Mouse (Mus musculus) neural tube, embryonic 13.5 days (tissue): ENCODE measurements around the gene Kiss1r. TPM values are rescaled to one million over a fixed set of nuclear protein-coding genes. Genes with fewer than 3 reads are reported as not detected.
A peak's percentile ranks its signal among the peaks of the same experiment; 100 is the strongest.

Experiments used
- ATAC-seq: fragments of 200-750 bp; cut with Nextera tagmentation; 2 replicates; pipeline ENCODE4 v1.8.0; 2017; ENCODE audit warnings: low read depth, mild to moderate bottlenecking, moderate TSS enrichment, moderate library complexity
- H3K27ac ChIP-seq: fragments of 300-500 bp; sonication (generic); replicated peaks from 2 replicates; pipeline ENCODE4 v1.5.1; 2015; ENCODE audit warnings: moderate library complexity, mild to moderate bottlenecking, inconsistent platforms
- H3K27me3 ChIP-seq: fragments of 300-500 bp; sonication (generic); 2 replicates; pipeline ENCODE4 v1.6.1; 2015; ENCODE audit warnings: mild to moderate bottlenecking, inconsistent platforms
- H3K36me3 ChIP-seq: fragments of 300-500 bp; sonication (generic); 2 replicates; pipeline ENCODE4 v1.6.1; 2015; ENCODE audit warnings: mild to moderate bottlenecking, inconsistent platforms
- H3K4me1 ChIP-seq: fragments of 300-500 bp; sonication (generic); replicated peaks from 2 replicates; pipeline ENCODE4 v1.6.1; 2015; ENCODE audit warnings: inconsistent platforms
- H3K4me2 ChIP-seq: fragments of 300-500 bp; sonication (generic); 2 replicates; pipeline ENCODE4 v1.6.1; 2015; ENCODE audit warnings: inconsistent platforms, mild to moderate bottlenecking, moderate library complexity
- H3K4me3 ChIP-seq: fragments of 300-500 bp; sonication (generic); 2 replicates; pipeline ENCODE4 v1.5.1; 2015; ENCODE audit warnings: mild to moderate bottlenecking, inconsistent platforms
- H3K9ac ChIP-seq: fragments of 300-500 bp; sonication (generic); 2 replicates; pipeline ENCODE4 v1.6.1; 2015; ENCODE audit warnings: moderate library complexity, mild to moderate bottlenecking, inconsistent platforms
- H3K9me3 ChIP-seq: fragments of 300-500 bp; sonication (generic); 2 replicates; pipeline ENCODE4 v1.6.1; 2016; ENCODE audit warnings: inconsistent platforms
- WGBS: fragments of 180-500 bp; shearing (Covaris S2); methylation state at CpG from one replicate; pipeline ENCODE4 v1.1.7; 2015; 5-methylcytosine and 5-hydroxymethylcytosine counted together
- polyA plus RNA-seq: library from polyadenylated mRNA; unstranded; fragments of >200 nt; fragmentation: Nextera tagmentation; extraction: Ambion mirVana; gene quantifications from 2 replicates; pipeline ENCODE4 v1.2.1, GENCODE M21; 2015

Gene Kiss1r
- polyA plus RNA-seq, 1 experiment from 2014 or later = 2.1 TPM

GRCm38 (mm10) chr10:79969124-79969568 lies 52.4 kb downstream of the Kiss1r start:
- Histone ChIP-seq H3K27me3 (peaks cover 53% of the 10 kb centered on the region), H3K9me3 (no peaks in the 10 kb centered on the region), H3K9ac (no peak overlapping the region), H3K27ac (no peak overlapping the region), H3K36me3 (peaks cover 50% of the 10 kb centered on the region), H3K4me2 (no peak overlapping the region), H3K4me1 (peaks cover 9% of the 10 kb centered on the region), H3K4me3 (no peak overlapping the region)
- 20% methylated on average over 3 of the region's 3 CpGs for WGBS
- no peak for ATAC-seq

- Histone ChIP-seq H3K9ac (peak within 1 kb of the TSS; percentile 58), H3K4me1 (peaks cover 9% of the 10 kb centered on the region), H3K4me3 (peak within 1 kb of the TSS; percentile 31), H3K4me2 (peak within 1 kb of the TSS; percentile 57), H3K36me3 (peaks cover 50% of the 10 kb centered on the region), H3K27me3 (peaks cover 53% of the 10 kb centered on the region), H3K27ac (no peak within 1 kb of the TSS), H3K9me3 (no peaks in the 10 kb centered on the region)
- 11% methylated on average over 34 of the region's 47 CpGs for WGBS
- ATAC-seq = no peak
Observed at GRCm38 (mm10) chr10:79970415-79971182, 53.8 kb downstream of the Kiss1r start, which contains the start of gene Grin3b. Grin3b (plus strand) TSS chr10:79970715.

- Histone ChIP-seq H3K36me3 (peaks cover 50% of the 10 kb centered on the region), H3K27me3 (peaks cover 53% of the 10 kb centered on the region)
- ATAC-seq = no peak
Observed at GRCm38 (mm10) chr10:79971183-79971497, 54.4 kb downstream of the Kiss1r start.

More at GRCm38 (mm10) chr10:79971183-79971497, 54.4 kb downstream of the Kiss1r start:
- peak overlapping the region; percentile 57 for H3K4me2 ChIP-seq
- peaks cover 9% of the 10 kb centered on the region for H3K4me1 ChIP-seq
- peak overlapping the region; percentile 31 for H3K4me3 ChIP-seq
- no peak overlapping the region for H3K27ac ChIP-seq
- H3K9ac ChIP-seq = peak overlapping the region; percentile 58
- WGBS = 3% methylated on average over 21 of the region's 21 CpGs
- no peaks in the 10 kb centered on the region for H3K9me3 ChIP-seq

Other genes starting within 250 kb of the Kiss1r start
- 82.3 and 90.2 TPM in 2 replicates for gene Tpgs1, start 247.6 kb upstream of the Kiss1r start, polyA plus RNA-seq
- 98.3 and 98.7 TPM in 2 replicates for gene Cdc34, start 234.8 kb upstream of the Kiss1r start, polyA plus RNA-seq
- gene Gzmm, start 228.0 kb upstream of the Kiss1r start, polyA plus RNA-seq = 0.69 and 1.5 TPM in 2 replicates
- gene Bsg, start 212.5 kb upstream of the Kiss1r start, polyA plus RNA-seq = 750 and 762 TPM in 2 replicates
- gene Hcn2, start 200.3 kb upstream of the Kiss1r start, polyA plus RNA-seq = 0.78 and 0.83 TPM in 2 replicates
- 40.7 and 41.2 TPM in 2 replicates for gene Polrmt, start 170.4 kb upstream of the Kiss1r start, polyA plus RNA-seq
- 1.7 and 2.7 TPM in 2 replicates for gene Fgf22, start 161.9 kb upstream of the Kiss1r start, polyA plus RNA-seq
- 96.2 and 98.5 TPM in 2 replicates for gene Rnf126, start 150.0 kb upstream of the Kiss1r start, polyA plus RNA-seq
- gene Fstl3, start 139.7 kb upstream of the Kiss1r start, polyA plus RNA-seq = 1.9 and 2.8 TPM in 2 replicates
- 0.07 and 0.69 TPM in 2 replicates for gene Prss57, start 126.0 kb upstream of the Kiss1r start, polyA plus RNA-seq
- 214 and 231 TPM in 2 replicates for gene Palm, start 123.4 kb upstream of the Kiss1r start, polyA plus RNA-seq
- 2.1 and 2.5 TPM in 2 replicates for gene Misp, start 96.0 kb upstream of the Kiss1r start, polyA plus RNA-seq
- gene Ptbp1, start 62.5 kb upstream of the Kiss1r start, polyA plus RNA-seq = 87.9 and 114 TPM in 2 replicates
- 14.3 and 14.7 TPM in 2 replicates for gene Prtn3, start 42.5 kb upstream of the Kiss1r start, polyA plus RNA-seq
- 343 and 361 TPM in 2 replicates for gene Plppr3, start 42.3 kb upstream of the Kiss1r start, polyA plus RNA-seq
- gene Elane, start 30.7 kb upstream of the Kiss1r start, polyA plus RNA-seq = 0.67 TPM in 1 of 2 replicates, not detected in the other
- gene Cfd, start 26.1 kb upstream of the Kiss1r start, polyA plus RNA-seq = not detected in 2 replicates
- 47.4 and 49.0 TPM in 2 replicates for gene Med16, start 8.0 kb upstream of the Kiss1r start, polyA plus RNA-seq
- gene Gm26602, start 6.1 kb upstream of the Kiss1r start, polyA plus RNA-seq = 40.5 and 48.8 TPM in 2 replicates
- gene R3hdm4, start 4.2 kb downstream of the Kiss1r start, polyA plus RNA-seq = 237 and 249 TPM in 2 replicates
- gene Arid3a, start 10.1 kb downstream of the Kiss1r start, polyA plus RNA-seq = 3.4 and 5.4 TPM in 2 replicates
- gene Wdr18, start 43.2 kb downstream of the Kiss1r start, polyA plus RNA-seq = 67.0 and 85.7 TPM in 2 replicates
- gene Grin3b, start 53.7 kb downstream of the Kiss1r start, polyA plus RNA-seq = 0.58 and 0.61 TPM in 2 replicates
- gene Tmem259, start 67.4 kb downstream of the Kiss1r start, polyA plus RNA-seq = 21.0 and 21.4 TPM in 2 replicates
- 55.6 and 56.2 TPM in 2 replicates for gene Cnn2, start 71.6 kb downstream of the Kiss1r start, polyA plus RNA-seq
- 7.7 and 8.1 TPM in 2 replicates for gene Abca7, start 79.5 kb downstream of the Kiss1r start, polyA plus RNA-seq
- 2.4 and 2.9 TPM in 2 replicates for gene Arhgap45, start 99.7 kb downstream of the Kiss1r start, polyA plus RNA-seq
- gene Polr2e, start 122.8 kb downstream of the Kiss1r start, polyA plus RNA-seq = 141 and 153 TPM in 2 replicates
- 505 and 556 TPM in 2 replicates for gene Gpx4, start 130.2 kb downstream of the Kiss1r start, polyA plus RNA-seq
- gene Sbno2, start 188.6 kb downstream of the Kiss1r start, polyA plus RNA-seq = 12.9 and 13.0 TPM in 2 replicates
- gene Stk11, start 198.8 kb downstream of the Kiss1r start, polyA plus RNA-seq = 13.3 and 16.8 TPM in 2 replicates
- gene Atp5d, start 221.7 kb downstream of the Kiss1r start, polyA plus RNA-seq = 467 and 481 TPM in 2 replicates
- gene Cbarp, start 223.9 kb downstream of the Kiss1r start, polyA plus RNA-seq = 53.9 and 55.1 TPM in 2 replicates
- 31.0 and 35.8 TPM in 2 replicates for gene Midn, start 231.3 kb downstream of the Kiss1r start, polyA plus RNA-seq
- gene Cirbp, start 249.0 kb downstream of the Kiss1r start, polyA plus RNA-seq = 325 and 351 TPM in 2 replicates